Mouse (Mus musculus) liver, embryonic 18 days (tissue): ENCODE results near the gene 9430038I01Rik. TPM values are rescaled to one million over a fixed set of nuclear protein-coding genes. Genes with fewer than 3 reads are reported as not detected.

Experiments used
- polyA plus RNA-seq: library from polyadenylated mRNA; depleted of rRNA; stranded (reverse); fragments of >200 nt; gene quantifications from 2 replicates; pipeline ENCODE4 v1.2.3, GENCODE M21; 2012; rRNA removed

9430038I01Rik gene
- 6.5 and 6.9 TPM in 2 replicates for polyA plus RNA-seq

DNA sequence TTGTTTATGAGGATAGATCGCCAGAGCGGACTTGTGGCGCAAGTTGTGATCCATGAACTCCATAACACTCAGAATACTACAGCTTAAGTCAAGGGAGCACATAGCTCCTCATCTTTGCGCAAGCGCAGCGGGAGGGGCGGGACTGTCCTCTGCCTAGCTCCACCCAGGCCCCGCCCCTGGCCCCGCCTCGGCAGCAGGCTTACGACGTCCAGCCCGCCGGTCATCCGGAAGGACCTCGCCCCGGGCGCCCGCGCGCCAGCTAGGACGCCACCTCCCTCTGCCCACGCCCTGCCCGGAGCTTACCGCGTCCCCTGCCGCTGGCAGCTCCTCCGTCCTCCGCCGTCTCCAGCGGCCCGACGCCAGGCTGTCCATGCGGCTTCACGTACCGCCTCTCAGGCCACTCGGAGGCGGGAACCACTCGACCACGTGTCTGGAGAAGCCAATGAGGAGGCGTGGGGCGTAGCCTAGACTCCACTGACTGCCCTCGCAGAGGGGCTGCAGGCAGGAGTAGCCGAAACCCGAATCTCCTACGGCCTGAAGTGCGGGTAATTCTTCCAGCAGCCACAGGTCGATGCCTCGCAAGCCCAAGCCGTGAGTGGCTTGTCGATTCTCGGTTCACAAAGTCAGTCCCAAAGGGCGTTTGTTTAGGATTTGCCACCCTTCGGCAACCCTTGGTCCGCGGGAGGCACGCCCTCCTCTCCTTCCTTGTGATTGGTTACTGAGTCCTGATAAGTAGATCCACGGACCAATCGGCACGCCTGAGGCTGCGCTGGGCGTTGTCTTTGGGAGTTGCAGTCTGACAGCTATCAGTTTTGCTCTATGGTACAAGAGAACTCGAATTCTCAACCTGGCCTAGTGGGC lies at the start of gene 9430038I01Rik:
9430038I01Rik (minus strand) TSS at position 426 of the 861 bp plus-strand sequence.

DNA sequence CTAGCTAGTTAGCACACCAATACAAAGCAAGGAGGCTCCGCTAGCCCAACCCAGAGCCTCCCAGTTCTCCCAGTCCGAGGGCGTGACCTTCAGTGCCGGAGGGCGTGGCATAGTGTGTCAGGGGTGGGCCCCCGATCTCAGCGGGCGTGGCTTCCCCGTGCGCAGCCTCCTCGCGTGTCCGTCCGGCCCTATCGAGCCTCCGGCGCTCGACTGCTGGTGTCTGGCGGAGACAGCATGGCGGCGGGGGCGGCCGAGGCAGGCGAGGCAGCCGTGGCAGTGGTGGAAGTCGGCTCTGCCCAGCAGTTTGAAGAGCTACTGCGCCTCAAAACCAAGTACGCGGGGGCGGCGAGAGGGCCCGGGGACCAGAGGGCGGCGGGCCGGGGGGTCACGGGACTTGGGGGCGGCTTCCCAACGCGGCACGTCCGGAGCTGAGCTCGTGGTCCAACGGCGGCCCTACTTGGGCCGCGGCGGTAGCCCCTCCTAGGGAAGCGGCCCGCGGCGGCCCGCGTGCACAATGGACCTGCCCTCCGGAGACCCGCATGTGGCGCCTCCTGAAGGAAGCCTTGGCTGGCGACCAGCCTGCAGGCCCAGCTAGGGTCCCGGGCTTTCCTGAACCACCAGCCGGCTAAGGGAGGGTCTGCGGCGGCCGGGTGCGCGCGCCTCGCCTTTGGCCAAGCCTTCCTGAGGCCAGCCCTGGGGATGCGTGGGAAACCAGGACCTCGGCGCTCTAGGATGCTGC lies 27.0 kb upstream of the 9430038I01Rik start, which contains the start of gene Glrx3:
Glrx3 (plus strand) TSS at position 175 of the 739 bp plus-strand sequence.

Other genes with a start within 250 kb of the 9430038I01Rik start
- 0.01 and 0.02 TPM in 2 replicates for gene Ebf3, start 96.3 kb downstream of the 9430038I01Rik start, polyA plus RNA-seq
- gene Glrx3, start 26.9 kb upstream of the 9430038I01Rik start, polyA plus RNA-seq: 38.1 and 39.2 TPM in 2 replicates